Mouse (Mus musculus): ENCODE results near the gene Acsl3.

Gene Acsl3

DNA sequence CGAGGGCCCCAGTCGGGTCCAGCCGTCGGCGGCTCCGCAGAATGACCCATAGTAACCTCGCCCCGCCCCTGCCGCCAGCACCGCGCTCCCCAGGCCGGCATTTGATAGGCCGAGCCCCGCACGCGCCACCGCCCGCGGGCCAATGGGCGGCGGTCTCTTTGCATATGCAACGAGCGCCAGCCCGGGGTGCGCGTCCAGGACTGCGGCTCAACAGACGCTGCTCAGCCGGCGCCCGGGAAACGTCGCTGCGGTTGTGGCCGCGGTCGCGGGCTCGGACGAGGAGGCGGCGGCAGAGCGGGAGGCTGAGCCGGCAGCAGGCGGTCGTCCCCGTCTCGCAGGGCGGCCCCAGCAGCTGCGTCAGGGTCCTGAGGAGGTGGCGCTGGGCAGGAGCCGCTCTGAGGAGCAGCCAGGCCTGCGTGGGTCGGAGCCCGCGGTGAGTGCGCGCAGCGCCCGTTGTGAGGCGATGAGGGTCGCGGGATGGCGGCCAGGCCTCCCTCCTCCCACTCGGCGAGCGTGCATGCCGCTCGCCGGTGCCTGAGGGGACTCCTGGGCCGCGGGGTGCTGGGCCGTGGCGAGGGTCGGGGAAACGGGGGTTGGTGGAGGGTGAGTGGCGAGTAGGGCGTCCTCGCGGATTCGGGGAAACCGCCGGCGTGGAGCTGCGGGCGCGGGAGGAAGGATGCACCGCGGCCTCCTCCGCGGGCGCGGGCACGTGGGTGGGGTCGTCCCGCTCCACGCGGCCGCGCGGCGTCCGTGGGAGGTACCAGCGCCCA, at the start of gene Acsl3, which contains the start of gene Utp14b:
Gene Acsl3 (plus strand): TSS at position 155 of the 770 bp plus-strand sequence.
Gene Utp14b (plus strand): TSS at position 368 of the 770 bp plus-strand sequence.
- peak; percentile 83 to 93 for DNase-seq (ENCODE audit: low spot score in 2 of 2)

DNA sequence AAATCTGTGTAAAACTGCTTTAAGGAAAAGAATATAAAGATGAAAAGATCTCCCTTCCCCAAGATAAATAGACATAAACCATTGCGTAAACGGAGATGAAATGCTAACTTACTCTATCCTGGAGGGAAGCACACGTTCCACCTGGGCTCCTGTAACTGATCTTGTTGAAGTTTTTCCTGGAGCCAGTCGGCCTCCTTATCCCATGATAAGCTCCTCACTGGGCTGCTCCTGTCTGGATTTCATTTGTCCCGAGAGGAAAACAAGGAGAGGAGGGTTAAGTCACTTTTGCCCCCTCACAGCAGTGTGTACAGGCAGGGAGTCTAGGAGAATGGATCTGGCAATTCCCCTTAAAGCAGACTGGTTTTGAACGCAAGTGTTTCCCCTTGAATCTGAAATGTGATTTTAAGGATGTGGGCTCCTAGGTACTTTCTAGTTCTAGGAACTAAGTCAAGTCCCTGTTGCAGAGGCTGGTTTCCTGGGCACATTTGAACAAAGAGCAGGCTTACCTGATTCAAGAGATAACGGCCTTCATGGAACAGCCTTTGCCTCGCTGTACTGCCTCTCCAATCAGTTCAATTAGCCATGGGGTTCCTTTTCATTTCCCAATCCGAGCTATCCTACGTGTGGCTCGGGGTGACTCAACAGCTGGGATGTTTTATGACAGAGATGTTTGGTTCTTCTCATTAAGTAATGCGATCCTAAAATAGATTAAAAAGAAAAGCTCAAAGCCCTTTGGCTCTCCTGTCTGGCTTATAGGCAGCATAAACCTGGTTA, 48.3 kb upstream of the Acsl3 start:
- DNase-seq (ENCODE audit: low spot score in 2 of 2): no peak

DNA sequence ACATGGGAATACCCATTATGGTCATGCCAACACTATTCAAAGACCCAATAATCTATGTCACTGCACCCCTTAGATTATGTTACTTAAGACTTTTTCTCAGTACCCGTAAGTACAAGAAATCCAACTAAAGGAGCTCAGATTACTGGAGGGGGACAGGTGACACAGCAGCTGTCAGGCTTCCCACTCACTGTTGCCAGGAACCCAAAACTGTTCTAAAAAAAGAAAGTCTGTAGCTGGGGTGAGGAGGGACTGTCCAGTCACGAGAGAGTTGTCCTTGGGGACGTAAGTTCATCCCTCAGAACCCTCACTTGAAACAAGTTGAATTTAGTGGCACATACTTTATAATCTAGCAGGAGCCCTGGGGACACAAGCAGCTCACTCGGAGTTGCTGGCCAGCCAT, 46.6 kb upstream of the Acsl3 start:
- no peak for DNase-seq (ENCODE audit: low spot score in 2 of 2)

DNA sequence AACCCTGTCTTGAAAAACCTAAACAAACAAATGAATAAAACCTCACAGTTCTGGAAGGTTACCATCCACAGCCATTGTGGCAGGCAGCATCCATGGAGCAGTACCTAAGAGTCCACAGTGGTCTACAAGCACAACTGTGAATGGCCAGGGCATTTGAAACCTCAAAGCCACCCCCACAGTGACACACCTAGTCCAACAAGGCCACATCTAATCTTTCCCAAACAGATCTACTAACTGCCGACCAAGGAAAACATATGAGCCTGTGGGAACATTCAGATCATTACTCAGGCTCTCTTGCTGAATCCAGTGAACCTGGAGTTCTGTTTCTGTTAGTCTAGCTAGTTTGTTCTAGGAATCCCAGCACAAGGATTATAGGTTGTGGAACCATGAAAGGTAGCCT, 44.7 kb upstream of the Acsl3 start:
- no peak for DNase-seq (ENCODE audit: low spot score in 2 of 2)

DNA sequence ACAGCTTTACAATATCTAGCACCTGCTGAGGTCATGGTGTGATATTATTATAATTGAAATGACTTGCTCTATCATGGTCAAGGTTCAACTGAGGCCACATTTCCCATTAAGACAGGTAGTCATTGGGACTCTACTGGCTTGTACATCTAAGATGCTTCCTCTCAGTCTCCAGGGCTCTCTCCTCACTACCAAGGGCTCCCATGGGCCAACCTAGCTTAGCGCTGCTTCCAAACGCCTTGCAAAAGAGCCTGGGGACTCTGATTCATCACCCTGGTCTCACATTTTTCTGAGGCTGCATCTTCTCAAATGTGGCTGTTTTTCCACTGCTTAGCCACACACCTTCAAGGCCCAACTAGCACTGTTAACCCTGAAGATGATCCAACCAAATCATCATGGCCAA, 33.3 kb upstream of the Acsl3 start:
- no peak for DNase-seq (ENCODE audit: low spot score in 2 of 2)

DNA sequence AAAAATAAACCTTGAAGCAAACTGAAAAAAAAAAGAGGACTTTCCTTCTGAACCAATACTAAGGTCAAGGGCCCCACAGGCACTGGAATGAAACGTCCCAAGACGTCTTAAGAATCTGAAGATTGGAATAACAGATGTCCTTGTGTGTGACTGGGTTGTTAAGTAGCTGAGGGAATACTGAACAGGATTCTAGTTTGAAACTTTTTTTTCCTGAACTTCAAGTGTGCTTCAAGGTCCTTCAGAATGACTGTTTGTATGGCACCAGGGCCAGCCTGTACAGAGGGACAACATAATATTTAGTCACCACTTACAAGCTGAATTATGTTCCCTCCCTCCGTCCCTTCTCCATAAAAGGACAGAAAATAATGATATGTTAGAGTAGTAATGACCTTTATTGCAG, 23.1 kb upstream of the Acsl3 start:
- no peak for DNase-seq (ENCODE audit: low spot score in 2 of 2)

DNA sequence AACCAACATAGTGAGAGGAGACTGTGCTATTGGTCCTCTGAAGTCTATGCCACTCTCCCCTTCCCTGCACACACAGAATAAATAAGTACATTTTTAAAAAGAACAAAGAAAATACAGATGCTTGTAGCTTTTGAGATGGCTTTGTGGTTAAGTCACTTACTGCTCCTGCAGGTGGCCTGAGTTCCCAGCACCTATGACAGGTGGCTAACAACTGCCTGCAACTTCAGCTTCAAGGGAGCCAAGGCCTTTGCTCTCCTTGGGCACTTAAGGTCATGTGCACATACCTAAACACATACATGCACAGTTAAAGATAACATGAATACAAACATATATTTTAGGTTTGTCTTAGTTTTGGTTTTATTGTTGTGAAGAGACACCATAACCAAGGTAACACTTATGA, 16.8 kb upstream of the Acsl3 start:
- no peak for DNase-seq (ENCODE audit: low spot score in 2 of 2)

DNA sequence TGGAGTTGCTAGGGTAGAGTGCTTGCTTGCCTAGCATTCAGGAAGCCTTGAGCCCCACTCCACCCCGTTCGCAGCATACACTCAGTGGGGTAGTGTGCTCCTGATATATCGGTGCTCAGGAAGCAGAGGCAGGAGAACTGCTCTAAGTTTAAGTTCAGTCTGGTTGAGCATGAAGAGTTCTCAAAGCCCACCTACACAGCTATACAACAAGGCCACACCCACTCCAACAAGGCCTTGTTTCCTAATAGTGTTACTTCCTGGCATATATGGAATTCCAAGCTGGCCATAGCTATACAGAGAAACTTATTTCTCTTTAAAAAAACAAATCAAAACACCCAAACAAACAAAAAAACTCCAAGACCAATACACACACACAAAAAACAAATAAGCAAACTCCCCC, 15.8 kb upstream of the Acsl3 start:
- DNase-seq (ENCODE audit: low spot score in 2 of 2): no peak

DNA sequence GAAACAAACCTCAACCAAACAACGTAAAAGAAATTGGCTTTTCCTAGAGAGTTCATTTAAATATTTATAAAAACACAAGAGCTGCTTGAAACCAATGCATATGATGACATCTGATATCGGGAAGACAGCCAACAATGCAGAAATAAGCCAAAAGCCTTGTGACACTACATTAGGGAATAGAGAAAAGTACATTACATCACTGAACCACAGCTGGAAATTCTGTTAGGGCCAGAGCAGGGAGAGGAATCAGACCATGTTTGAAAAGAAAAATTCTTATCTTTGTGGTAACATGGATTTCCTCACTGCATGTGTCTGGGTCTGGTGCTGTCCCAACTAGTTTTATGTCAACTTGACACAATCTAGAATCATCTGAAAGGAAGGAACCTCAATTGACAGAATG, 15.4 kb upstream of the Acsl3 start:
- DNase-seq (ENCODE audit: low spot score in 2 of 2): no peak

DNA sequence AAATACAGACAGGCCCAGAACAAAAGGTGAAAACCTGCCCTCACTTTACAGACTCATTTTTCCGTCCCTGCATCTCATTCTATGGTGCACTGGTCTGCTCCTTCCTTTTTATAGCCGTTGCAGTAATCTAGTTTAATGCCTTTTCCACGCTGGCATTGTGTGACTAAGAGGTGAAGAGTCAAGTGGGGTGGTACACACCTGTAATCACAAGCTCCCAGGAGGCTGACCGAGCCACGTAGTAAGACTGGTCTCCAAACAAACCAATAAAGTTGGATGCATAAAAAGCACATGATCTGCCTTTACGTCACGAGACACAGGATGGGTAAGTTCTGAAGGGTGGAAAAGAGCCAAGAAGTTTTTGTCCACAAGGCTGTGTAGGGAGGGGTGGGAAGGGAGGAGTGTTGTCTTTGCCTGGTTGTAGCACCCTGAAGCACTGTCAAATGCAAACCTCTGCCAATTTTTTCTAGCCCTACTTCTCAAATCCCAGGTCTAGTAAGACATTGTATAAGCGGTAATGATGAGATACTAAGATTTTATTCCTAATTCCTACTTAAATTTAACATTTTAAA, 10.2 kb upstream of the Acsl3 start:
- DNase-seq (ENCODE audit: low spot score in 2 of 2): no peak

DNA sequence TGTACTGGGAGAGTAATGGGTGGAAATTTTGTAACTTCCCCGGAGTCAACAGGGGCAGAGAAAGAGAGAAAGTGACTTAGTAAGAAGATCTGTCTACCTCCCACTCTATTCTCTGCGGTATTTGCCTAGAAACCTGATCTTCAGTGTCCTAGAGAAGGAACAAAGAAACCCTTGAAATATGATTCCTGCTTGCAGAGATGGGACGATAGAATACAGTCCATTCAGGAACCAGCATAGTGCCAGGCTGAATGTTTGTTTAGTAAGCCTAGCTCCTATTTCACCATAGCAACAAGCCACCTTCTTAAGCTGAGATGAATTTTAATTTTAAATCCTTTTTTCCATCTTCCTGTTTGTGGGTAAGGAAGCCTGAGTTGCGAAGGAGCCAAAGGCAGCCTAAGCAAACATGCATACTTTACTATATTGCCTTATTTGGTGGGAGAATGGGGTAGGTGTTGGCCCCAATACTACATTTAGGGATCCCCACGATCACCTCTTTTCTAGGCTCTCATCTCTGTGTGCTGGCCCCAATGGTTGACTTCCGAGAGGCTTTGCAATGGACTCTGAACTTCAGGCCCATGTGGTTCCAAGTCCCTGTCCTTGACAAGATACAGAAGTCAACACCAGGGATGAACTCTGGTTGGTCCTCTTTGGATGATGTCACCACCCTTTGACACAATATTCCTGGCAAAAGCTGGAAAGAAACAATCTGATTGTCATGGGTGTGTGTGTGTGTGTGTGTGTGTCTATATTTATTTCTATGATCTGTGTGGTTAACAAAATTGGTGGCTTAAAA, 8.2 kb upstream of the Acsl3 start:
- no peak for DNase-seq (ENCODE audit: low spot score in 2 of 2)

DNA sequence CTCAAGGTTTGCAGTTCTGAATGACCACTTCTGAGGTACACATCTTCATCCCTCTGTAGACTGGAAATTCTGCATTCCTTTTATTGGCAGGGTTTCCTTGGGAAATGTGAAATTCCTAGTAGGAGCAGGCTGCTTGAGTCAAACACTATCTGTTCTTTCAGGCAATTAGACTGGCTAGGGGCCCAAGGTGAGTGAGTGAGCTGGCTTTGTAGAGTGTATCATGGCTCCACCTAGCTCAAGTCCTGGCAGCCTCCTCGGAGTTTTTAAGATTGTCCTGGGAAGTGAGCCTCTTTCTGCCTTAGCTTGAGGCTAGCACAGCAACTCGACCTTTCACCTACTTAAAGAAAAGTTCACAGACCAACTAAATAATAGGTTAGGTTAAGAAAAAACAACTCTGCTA, 1.2 kb upstream of the Acsl3 start:
- no peak for DNase-seq (ENCODE audit: low spot score in 2 of 2)

DNA sequence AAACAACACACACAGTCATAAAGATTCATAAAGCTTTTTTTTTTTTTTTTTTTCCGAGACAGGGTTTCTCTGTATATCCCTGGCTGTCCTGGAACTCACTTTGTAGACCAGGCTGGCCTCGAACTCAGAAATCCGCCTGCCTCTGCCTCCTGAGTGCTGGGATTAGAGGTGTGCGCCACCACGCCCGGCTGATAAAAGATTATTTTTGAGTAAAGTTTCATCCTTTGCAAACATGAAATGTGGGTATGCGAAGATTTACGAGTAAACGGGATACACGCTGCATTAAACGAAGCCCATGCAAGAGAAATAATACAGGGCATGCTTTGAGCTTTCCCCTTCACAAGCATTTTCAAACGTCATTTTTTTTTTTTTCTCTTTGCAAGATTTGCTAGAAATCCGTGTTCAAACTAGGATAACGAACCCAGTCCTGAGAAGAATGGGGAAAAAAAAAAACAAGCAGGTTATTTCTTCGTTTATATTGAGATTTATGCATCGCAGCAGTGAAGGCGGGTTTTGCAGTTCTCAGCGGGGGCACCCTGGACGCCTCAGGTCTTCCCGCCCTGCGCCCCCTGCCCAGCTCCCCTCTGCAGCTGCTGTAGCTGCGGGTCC, 500 bp upstream of the Acsl3 start:
- DNase-seq (ENCODE audit: low spot score in 2 of 2): no peak

DNA sequence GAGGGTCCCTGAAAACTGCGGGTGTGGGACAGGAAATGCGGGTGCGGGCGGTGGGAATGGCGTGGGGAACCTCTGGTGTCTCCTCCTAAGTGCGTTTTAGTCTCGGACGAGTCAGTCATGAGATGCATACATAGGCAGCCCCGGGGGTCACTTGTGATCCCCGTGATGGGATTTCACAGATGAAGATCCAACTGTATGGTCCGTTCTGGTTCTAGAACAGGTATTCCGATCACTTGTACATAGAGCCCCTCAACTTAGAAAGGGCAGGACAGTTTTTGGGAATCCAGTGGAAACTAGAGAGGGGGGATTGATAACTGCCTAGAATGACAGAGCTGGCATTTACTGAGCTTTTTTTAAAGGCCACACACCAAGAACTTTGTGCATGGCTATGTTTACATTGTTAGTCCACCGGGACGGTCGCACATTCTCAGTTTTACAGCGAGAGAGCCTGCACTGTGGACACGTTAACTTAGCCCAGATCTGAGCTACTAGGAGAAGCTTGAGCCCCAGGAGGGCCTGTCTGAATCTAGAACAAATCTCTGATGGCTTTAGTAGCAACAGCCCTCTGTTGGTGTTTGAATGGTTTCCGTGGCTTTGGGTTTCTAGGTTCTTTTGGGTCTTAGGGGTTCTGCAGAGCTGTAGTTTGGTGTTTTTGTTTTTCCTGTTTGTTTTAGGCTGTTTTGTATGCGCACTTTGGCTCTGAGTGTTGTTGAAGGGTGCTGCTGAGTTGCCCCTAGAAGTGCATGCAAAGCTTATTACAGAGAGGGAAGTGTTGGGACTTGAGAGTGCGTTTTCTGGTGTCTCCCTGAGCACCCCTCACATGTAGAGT, 1.0 kb downstream of the Acsl3 start:
- peak; percentile 10 to 17 for DNase-seq (ENCODE audit: low spot score in 2 of 2)

DNA sequence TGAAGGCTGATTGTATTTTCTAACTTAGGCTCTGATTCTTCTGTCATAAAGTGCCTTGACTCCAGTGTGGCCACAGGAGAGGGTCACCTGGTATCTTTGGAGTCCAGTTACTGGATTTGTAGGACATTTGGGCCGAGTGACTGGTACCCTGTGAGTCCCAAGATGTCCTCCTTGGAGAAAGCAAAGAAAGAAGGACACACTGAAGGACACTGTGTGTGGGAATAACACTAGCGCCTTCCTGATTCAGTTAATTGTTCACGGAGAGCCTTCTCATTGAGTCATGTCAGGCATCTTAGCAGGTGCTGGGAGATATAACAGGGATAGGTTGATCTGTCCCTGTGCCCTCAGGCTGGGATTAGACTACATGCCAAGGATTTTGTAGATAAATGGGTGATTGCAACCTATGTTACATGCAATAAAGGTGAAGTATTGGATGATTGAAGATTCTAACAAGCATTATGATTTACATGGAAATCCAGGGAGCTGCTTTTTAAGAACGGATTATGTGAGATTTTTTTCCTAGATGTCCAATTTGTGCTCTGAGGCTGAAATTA, 1.7 kb downstream of the Acsl3 start:
- DNase-seq (ENCODE audit: low spot score in 2 of 2): no peak

DNA sequence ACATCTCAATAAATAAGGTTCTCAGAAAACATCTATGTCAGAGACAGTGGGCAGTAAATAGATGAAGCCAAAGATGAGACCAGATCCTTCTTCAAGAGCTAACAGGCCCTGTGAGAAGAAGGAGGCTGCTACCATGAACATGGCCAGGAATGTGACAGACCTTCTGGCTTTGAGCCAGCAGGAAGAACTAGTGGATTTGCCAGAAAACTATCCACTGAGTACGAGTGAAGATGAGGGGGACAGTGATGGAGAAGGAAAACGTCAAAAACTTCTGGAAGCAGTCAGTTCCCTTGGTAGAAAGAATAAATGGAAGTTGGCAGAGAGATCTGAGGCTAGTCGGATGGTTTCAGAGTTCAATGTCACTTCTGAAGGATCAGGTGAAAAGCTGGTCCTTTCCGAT, 6.7 kb downstream of the Acsl3 start:
- DNase-seq (ENCODE audit: low spot score in 2 of 2): no peak

DNA sequence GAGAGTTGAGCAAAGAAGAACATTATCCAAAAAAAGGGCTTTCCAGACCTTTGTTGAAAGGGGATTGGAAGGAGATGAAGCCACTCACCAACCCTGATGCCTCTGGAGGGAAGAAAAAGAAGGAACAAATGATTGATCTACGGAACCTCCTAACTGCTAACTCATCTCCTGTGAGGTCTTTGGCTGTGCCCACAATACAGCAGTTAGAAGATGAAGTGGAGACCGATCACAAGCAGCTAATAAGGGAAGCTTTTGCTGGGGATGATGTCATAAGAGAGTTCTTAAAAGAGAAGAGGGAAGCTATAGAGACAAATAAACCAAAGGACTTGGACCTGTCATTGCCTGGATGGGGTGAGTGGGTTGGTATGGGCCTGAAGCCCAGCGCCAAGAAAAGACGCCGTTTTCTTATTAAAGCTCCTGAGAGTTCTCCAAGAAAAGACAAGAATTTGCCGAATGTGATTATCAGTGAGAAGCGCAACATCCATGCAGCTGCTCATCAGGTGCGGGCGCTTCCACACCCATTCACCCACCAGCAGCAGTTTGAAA, 8.4 kb downstream of the Acsl3 start:
- DNase-seq (ENCODE audit: low spot score in 2 of 2): no peak

DNA sequence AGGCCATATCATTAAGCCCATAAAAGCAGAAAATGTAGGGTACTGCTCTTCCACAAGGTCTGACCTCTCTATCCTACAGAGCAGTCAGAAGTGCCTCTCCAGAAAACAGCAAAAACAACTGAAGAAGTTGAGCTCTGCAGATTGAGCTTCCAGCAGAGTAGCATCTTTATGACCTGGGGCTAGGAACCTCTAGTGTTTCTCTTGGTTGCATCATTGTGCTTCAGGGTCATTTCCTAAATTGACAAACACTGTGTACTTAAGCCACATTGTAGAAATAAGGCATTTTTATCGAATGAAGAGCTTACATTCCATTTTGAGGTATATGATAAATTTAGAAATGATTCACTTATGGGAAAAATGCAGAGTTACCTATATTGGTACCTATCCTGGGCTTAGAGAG, 9.0 kb downstream of the Acsl3 start:
- DNase-seq (ENCODE audit: low spot score in 2 of 2): no peak

DNA sequence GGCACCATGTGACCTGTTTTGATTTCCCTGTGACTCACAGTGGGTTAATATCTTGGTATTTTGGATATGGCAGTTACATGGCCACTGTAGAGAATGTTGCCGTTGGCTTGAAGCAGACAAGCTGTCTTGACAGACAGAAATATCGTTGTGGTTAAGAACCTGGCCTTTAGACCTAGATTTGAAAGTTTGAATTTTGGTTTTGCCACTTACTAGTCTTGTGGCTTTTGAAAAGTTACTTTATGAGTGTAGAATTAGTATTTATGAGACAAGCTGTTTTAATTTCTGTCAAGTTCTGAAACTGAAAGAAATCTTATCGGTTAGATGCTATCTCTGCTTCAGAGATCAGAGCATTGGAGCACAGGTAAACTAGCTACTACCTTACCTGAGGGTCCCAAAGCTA, 24.7 kb downstream of the Acsl3 start:
- DNase-seq (ENCODE audit: low spot score in 2 of 2): no peak

DNA sequence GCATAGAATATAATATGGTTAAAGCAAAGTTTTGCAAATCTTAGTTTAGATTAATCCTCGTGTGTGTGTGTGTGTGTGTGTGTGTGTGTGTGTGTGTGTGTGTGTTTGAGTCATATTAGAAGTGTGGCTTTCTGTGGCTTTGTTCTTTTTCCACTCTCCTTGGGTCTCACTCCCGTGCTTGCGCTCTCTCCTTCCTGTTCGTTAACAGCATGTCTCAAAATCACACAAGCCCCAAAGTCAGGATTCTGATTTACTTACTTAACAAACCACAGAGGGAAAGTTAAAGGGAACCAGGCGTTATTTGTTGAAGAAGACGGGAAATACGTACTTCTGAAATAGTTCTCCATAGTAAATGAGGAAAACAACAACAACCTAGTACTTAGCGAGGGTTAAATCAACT, 26.5 kb downstream of the Acsl3 start:
- no peak for DNase-seq (ENCODE audit: low spot score in 2 of 2)
